Mouse (Mus musculus): Measurements from ENCODE around the gene Anks3. TPM values are rescaled to one million over a fixed set of nuclear protein-coding genes. Genes with fewer than 3 reads are reported as not detected.
A peak's percentile ranks its signal among the peaks of the same experiment; 100 is the strongest.

The Anks3 gene
- 10 to 100 TPM; 24.4 to 60.3 (median 46.9) TPM for polyA plus RNA-seq (2017; shearing (Covaris generic))

- peak; percentile 95 for ATAC-seq
Observed at GRCm38 (mm10) chr16:4963797-4964709, at the start of gene Anks3. Gene Anks3 (minus strand): TSS chr16:4964205.

DNA sequence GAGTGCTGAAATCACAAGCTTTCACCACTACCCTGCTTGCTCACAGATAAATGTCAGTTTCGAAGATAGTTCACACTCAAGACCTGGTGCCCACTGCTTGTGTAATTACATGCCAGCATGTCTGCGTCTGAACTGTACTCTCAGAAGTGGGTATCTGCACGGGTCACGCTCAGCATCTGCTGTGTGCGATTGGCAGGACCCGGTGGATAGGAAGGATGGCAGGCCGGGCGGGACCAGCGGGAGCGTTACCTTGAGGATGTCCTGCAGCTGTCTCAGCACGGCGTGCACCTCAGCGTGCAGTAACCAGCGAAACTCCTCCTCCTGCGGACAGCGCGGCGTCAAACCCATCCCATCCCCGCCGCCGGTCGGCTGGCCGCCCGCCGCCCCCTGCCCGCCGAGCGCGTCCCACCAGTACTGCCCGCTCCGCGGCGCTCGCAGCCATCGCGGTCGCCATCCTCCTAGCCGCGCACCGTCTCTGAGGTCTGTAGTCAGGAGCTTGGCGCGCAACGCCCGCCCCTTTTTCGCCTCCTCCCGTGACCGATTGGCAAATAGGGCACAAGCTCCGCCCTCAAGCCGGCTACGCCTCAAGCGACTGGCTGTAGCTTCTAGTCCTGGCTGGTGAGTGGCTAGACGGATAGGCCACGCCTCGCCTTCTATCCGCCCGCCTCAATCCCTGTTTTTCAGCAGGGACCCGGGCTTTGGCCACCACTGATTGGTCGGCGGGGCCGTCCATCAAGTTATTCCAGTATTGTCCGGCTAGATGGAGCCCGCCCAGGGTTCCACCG is 49.2 kb upstream of the Anks3 start, which contains the start of gene Rogdi:
Gene Rogdi (minus strand): TSS at position 500 of the 785 bp plus-strand sequence.
- ATAC-seq: peak; percentile 99

- no peak for ATAC-seq
Observed at GRCm38 (mm10) chr16:5012036-5013005, 48.3 kb upstream of the Anks3 start.

GRCm38 (mm10) chr16:5011285-5011684 is 47.3 kb upstream of the Anks3 start:
- no peak for ATAC-seq

DNA sequence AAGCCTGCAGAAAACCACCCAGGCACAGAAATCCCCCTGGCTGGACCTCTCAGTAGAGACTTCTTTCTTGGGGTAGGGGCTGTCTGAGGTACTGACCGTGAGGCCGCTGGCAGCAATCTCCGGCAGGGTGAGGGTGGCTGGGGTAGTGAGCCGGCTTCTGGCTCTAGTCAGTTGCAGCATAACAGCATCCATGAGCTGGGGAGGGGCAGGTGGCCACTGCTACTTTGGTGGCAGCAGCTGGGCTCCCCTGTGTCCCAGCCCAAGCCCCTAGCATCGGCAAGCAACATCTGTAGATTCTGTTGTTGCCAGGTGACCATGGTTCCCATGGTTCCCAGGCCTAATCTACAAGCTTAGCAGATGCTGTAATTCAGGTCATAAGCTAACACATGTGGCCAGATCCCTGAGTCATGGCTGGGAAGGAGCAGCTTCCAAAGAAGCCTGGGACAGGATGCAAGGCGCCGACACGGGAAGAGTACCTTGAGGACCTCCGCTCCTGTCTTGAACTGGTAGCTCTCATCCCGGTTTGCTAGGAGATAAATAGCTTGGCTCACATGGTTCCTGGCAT is 46.4 kb upstream of the Anks3 start:
- no peak for ATAC-seq

DNA sequence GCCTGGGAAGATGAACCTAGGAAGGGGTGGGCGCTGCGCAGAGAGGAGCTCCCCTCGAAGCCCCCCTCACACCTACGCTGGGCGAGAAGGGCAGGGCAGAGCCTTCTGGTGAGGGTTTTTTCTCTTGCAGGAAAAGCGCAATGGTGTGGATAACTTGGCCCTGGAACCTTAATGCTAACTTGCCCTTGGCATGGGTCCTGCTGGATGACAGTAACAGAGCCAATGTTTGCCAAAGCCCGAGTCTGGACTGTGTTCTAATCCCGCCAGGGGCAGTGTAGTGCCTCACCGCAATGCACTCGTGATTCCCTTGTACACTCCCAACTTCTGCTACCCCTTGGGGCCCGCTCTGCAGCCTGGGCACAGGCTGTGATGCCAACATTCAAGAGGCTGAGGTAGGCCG is 44.1 kb upstream of the Anks3 start:
- ATAC-seq: no peak

DNA sequence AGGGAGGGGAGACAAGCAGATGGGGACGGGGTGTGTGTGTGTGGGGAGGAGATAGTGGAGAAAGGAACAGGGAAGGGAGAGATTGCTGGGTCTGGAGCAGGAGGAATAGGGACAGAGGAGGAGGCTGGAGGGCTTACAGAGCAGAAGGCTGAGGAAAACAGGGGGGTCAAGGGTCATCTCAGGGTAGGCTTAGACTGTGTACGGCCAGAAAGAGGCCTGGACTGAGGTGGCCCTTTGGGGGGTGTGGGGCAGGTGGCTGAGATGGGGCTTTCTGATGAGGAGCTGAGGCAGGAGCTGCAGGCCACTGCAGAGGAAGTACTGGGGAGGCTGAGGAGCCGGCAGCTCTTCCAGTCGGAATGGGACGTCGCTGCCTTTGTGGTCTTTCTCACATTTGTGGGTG is 43.5 kb upstream of the Anks3 start:
- ATAC-seq: no peak

GRCm38 (mm10) chr16:5007067-5007466 is 43.1 kb upstream of the Anks3 start, which contains the start of gene Smim22:
Gene Smim22 (plus strand): TSS chr16:5007288.
- ATAC-seq: no peak

- no peak for ATAC-seq
Observed at GRCm38 (mm10) chr16:5000611-5001010, 36.6 kb upstream of the Anks3 start.

- no peak for ATAC-seq
Observed at GRCm38 (mm10) chr16:4998984-4999383, 35.0 kb upstream of the Anks3 start.

DNA sequence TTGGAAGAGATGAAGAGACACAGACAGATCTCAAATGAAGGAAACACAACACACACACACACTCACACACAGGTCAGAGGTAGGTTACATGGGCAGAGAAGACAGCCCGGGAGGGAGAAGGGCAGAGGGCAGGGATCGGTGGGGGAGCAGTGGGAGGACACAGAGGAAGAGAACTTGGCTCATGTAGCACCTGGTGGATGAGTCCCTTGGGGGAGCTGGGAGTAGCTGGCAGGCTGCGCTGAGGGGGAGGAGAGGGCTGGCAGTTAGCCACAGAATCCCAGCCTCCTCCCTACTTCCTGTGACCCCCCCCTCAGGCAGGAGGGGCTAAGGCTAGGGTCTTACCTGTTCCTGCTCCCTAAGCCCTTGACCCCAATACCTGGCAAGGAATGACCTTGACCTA is 33.5 kb upstream of the Anks3 start, which contains the start of gene Sept12:
Gene Sept12 (minus strand): TSS at position 300 of the 400 bp plus-strand sequence.
- ATAC-seq: no peak

GRCm38 (mm10) chr16:4993276-4993675 is 29.3 kb upstream of the Anks3 start:
- ATAC-seq: no peak

- ATAC-seq: no peak
Observed at GRCm38 (mm10) chr16:4984717-4985116, 20.7 kb upstream of the Anks3 start.

DNA sequence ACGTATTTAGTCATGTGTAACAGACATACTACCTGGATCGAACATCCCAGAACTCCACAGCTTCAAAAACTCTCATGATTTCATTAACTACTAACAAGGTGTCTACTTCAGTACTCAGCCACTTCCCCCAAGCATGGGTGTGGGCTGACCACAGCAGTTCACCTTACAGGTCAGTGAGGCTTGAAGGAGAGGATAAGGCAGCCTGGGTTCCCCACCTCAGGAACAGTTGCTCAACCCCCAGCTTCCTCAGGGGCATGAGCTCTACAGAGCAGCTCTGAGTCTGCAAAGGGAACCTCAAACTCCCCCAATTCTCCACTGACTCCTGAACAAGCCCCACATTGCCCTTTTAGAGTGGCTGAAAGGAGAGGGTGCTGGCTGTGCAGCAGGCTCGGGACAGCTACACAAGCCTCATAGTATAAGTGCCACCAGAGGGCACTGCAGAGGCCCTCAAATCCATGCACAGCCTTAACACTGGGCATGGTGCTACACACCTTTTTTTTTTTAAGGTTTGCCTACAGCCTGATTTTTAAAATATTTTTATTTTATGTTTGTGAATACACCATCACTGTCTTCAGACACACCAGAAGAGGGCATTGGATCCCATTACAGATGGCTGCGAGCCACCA is 15.9 kb upstream of the Anks3 start:
- ATAC-seq: no peak

GRCm38 (mm10) chr16:4978275-4979051 is 14.5 kb upstream of the Anks3 start:
- ATAC-seq: no peak

DNA sequence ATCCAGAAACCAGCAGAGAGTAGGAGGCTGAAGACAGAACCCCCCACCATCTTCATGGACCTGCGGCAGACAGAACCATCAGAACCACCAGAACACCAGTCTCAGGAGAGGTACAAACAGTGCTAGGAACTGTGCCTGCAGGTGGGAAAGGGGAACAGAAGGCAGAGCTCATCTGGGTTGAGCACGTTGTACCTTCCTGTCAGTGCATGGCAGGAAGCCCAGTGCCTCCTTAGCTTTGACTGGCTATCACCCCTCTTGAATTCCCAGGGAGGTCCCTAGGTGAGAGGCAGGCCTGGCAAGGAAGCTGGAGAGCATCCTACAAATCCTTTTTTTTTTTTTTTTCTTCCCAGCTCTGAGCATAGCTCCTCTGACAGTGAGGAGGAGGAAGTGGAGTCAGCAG is 12.2 kb upstream of the Anks3 start:
- no peak for ATAC-seq

DNA sequence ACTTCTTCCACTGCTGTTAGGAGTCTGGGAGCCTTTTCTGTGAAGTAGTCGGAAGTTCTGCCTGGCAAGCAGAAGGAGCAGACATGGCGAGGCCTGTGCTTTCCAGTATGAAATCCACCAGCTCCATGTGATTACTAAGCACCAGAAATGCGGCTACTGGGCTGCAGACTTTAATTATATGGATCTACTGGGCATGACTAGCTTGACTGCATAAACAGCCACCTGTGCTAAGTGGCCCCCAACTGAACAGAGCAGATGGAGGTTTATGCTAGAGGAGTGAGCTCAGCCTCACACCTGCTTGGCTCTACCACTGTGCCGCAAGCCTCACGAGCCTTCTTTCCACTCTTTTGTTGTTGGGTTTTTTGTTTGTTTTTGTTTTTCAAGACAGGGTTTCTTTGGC is 10.5 kb upstream of the Anks3 start:
- no peak for ATAC-seq

- ATAC-seq: no peak
Observed at GRCm38 (mm10) chr16:4971626-4972025, 7.6 kb upstream of the Anks3 start.

- ATAC-seq: no peak
Observed at GRCm38 (mm10) chr16:4969055-4969843, 5.2 kb upstream of the Anks3 start.

DNA sequence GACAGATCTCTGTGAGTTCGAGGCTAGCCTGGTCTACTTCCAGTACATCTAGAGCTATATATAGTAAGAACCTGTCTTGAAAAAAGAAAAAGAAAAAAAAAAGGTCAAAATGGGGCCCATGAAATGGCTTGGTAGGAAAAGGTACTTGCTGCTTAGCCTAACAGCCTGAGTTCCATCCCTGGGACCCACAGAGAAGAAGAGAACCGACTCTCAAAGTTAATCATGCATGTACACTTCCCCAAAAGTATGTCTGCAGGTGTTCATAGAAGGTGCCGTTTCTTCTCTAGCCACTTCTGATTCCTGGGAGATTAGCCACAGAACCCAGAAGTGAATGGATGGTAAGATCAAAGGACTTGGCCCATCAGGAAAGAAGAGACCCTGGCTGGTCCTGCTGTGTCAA is 4.4 kb upstream of the Anks3 start:
- no peak for ATAC-seq
